Mouse (Mus musculus): ENCODE measurements around the gene Mmgt2.

The Mmgt2 gene

GRCm38 (mm10) chr11:62621079-62621478 is 27.4 kb upstream of the Mmgt2 start:
- DNase-seq (ENCODE audit: low spot score in 2 of 2), result no peak

- no peak for DNase-seq (ENCODE audit: low spot score in 2 of 2)
These were observed 26.7 kb upstream of the Mmgt2 start for GRCm38 (mm10) chr11:62621586-62622283.

- DNase-seq (ENCODE audit: low spot score in 2 of 2), result no peak
These were observed 25.6 kb upstream of the Mmgt2 start for GRCm38 (mm10) chr11:62622850-62623249.

GRCm38 (mm10) chr11:62624341-62625291 is 23.8 kb upstream of the Mmgt2 start:
- DNase-seq (ENCODE audit: low spot score in 2 of 2), result no peak

GRCm38 (mm10) chr11:62629352-62630224 is 18.9 kb upstream of the Mmgt2 start:
- peak; percentile 24 to 39 for DNase-seq (ENCODE audit: low spot score in 2 of 2)

GRCm38 (mm10) chr11:62630225-62630821 is 18.1 kb upstream of the Mmgt2 start:
- no peak for DNase-seq (ENCODE audit: low spot score in 2 of 2)

- no peak for DNase-seq (ENCODE audit: low spot score in 2 of 2)
These were observed 17.3 kb upstream of the Mmgt2 start for GRCm38 (mm10) chr11:62631138-62631537.

GRCm38 (mm10) chr11:62635406-62635805 is 13.1 kb upstream of the Mmgt2 start:
- DNase-seq (ENCODE audit: low spot score in 2 of 2), result no peak

GRCm38 (mm10) chr11:62636105-62636839 is 12.2 kb upstream of the Mmgt2 start:
- DNase-seq (ENCODE audit: low spot score in 2 of 2), result no peak

GRCm38 (mm10) chr11:62636840-62637221 is 11.6 kb upstream of the Mmgt2 start:
- DNase-seq (ENCODE audit: low spot score in 2 of 2), result no peak

- DNase-seq (ENCODE audit: low spot score in 2 of 2), result no peak
These were observed 11.1 kb upstream of the Mmgt2 start for GRCm38 (mm10) chr11:62637401-62637800.

GRCm38 (mm10) chr11:62637806-62638205 is 10.7 kb upstream of the Mmgt2 start:
- no peak for DNase-seq (ENCODE audit: low spot score in 2 of 2)

- DNase-seq (ENCODE audit: low spot score in 2 of 2), result no peak
These were observed 10.1 kb upstream of the Mmgt2 start for GRCm38 (mm10) chr11:62638402-62638801.

- no peak for DNase-seq (ENCODE audit: low spot score in 2 of 2)
These were observed 8.1 kb upstream of the Mmgt2 start for GRCm38 (mm10) chr11:62640378-62640777.

GRCm38 (mm10) chr11:62642023-62642844 is 6.2 kb upstream of the Mmgt2 start:
- no peak for DNase-seq (ENCODE audit: low spot score in 2 of 2)

- peak in 1 of 2 experiments; percentile 5 for DNase-seq (ENCODE audit: low spot score in 2 of 2)
These were observed 5.3 kb upstream of the Mmgt2 start for GRCm38 (mm10) chr11:62643011-62643631.

GRCm38 (mm10) chr11:62643681-62644363 is 4.6 kb upstream of the Mmgt2 start:
- DNase-seq (ENCODE audit: low spot score in 2 of 2), result peak; percentile 37 to 56

GRCm38 (mm10) chr11:62644602-62645336 is 3.7 kb upstream of the Mmgt2 start:
- DNase-seq (ENCODE audit: low spot score in 2 of 2), result no peak

Data from natural killer cell, adult 2 months (primary cell).